Mouse (Mus musculus) liver (tissue): ENCODE results near the gene Tmem131.
A peak's percentile ranks its signal among the peaks of the same experiment; 100 is the strongest.

Experiments
- DNase-seq: peaks from one replicate; pipeline ENCODE4 v3.0.0-alpha.2; 2020; ENCODE audit warnings: mixed read lengths

The Tmem131 gene

DNA sequence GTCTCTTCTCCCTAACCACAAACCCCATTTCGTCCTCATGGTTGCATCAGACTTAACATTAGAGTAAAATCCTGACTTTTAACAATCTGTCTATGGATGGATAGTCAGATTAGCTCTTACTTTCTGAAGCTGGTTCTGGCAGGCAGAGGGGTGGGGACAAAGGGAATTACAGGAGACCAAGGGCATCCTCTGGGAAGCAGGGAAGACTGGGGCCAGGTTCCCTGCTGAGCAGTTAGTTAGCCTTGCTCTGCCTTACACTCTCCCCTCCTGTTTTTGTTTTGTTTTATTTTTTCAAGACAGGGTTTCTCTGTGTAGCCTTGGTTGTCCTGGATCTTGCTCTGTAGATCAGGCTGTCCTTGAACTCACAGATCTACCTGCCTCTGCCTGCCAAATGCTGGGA lies 173.5 kb downstream of the Tmem131 start:
- DNase-seq, result no peak

DNA sequence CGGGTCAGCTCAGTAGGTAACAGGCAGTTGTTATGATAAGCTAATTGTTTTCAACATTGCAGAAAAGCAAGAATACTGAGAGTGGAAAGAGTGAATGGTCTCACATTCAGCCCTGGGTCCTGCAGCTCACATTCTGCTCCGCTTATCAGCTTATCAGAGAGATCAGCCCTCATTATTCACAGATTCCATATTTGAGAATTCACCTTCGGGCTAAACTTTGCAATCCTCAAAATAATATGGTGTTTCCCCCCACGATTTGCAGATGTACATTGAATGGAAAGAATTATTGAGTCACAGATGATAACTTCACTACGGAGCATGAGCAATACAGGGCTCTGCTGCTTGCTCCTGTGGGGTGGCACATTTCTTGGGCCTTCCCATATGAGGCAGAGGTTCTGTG lies 174.7 kb downstream of the Tmem131 start:
- no peak for DNase-seq

GRCm38 (mm10) chr1:36767321-36767720 lies 176.1 kb downstream of the Tmem131 start:
- no peak for DNase-seq

GRCm38 (mm10) chr1:36766431-36767205 lies 176.8 kb downstream of the Tmem131 start:
- DNase-seq, result no peak

- DNase-seq, result no peak
Measured at GRCm38 (mm10) chr1:36761568-36761967, 181.9 kb downstream of the Tmem131 start, which contains the start of gene Zap70. Gene Zap70 (plus strand): TSS chr1:36761798.

GRCm38 (mm10) chr1:36761061-36761460 lies 182.4 kb downstream of the Tmem131 start:
- DNase-seq, result no peak

DNA sequence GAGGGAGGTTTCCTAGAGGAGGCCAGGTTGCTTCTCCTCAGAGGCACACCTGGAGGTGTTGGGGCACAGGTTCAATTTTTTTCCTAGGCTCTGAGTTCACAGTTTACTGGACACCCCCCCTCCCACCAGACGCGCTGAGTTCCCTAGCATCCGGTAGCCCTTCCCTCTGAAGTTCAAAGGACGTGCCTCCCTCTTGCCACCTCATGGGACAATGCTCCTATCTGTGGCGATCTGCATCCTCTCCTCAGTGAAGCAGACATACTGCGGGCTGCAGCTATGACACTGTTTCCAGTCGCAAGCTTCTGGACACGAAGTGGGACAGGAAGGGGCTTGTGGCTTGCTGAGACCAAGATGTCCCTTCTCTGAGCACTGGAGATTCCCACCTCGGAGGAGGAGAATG lies 183.1 kb downstream of the Tmem131 start:
- no peak for DNase-seq

DNA sequence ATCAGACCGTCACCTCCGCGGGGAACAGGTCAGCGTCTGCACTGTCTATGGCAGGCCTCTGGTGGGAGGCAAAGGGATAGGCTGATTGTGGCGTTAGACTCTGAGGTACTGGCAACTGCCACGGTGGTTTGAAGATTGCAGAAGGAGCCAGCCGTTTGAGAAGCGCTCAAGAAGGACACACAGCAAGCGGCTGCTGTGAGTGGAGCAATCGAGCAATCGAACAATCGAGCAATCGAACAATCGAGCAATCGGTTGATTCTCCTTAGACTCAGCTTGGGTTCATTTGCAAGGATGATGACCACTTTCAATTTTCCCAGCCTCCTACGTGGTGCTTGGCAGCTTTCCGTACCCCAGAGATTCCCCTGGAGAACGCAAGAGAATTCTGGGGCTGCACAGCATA lies 184.4 kb downstream of the Tmem131 start:
- DNase-seq, result no peak

- DNase-seq, result no peak
Measured at GRCm38 (mm10) chr1:36758553-36758952, 184.9 kb downstream of the Tmem131 start.

DNA sequence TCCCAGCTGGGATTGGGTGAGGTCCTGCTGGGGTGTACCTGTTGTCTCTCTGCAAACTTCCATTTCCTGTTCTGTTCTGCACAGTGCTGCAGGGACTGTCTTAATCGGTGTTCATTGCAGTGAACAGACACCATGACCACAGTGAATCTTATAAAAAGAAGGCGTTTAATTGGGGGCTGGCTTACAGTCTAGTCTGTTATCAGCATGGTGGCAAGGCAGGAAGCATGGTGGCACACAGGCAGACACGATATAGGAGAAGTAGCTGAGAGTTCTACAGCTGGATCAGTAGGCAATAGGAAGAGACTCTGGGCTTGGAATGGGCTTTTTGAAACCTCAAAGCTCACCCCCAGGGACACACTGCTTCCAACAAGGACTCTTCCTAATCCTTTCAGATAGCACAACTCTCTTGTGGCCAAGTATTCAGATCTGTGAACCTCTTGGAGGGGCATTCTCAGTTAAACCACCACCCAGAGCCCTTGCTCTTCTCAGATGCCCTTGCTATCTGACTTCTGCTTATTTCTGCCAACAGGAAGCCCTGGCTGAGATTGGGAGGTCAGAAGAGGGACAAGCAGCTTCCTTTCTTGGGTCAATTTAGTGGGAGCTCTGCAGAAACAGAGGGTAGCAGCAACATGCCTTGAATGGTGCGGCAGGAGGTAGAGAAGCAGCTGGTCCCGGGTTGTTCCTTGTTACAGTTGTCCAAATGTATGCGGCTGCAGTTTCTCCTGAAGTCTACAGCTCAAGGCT lies 189.4 kb downstream of the Tmem131 start:
- DNase-seq, result no peak

DNA sequence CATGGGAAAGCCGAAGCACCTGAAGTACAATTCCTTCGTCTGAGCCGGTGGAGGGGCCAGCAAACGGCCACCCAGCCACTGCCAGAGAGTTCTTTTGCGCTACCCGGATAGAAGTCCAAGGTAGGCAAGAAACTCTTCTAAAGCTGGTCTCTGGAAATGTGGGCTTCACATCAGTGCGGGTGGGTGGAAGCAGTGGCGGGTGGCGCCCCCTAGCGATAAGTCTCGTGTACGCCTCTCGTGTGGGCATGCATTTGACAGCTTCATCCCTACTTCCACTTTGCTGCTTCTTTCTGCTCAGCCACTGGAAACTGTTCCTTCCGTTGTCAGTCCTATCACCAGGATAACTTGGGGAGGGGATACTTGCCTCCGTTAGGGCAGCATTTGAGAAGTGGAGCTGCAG lies 197.0 kb downstream of the Tmem131 start:
- peak; percentile 50 for DNase-seq

GRCm38 (mm10) chr1:36745661-36746060 lies 197.8 kb downstream of the Tmem131 start:
- no peak for DNase-seq

DNA sequence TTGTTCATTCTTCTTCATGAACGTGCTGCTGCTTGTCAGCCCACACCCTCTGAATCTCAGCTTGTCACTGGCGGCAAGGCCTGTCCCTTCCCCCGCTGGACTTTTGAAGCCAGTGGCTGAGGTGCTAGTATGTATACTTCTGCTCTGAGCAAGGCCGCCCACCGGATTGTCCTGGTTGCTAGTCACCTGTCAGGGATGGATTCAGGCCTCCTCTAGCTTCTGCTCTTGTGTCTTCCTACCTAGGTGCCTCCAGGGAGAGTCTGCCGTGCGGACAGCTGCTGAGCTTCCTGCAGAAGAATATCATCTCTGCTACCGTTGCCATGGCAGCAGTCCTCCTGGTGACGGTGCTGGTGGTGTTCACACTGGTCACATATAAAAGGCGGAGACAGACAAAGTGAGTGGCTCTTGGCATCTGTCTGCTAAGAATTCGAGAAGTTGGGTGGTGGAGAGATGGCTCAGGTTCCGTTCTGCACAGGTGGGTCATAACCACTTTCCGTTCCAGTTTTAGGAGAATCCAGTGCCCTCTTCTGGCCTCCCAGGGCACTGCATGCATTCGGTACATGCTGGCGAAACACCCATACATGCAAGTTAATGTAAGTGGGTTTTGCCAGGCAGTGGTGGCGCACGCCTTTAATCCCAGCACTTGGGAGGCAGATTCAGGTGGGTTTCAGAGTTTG lies 199.1 kb downstream of the Tmem131 start:
- peak; percentile 62 for DNase-seq

DNA sequence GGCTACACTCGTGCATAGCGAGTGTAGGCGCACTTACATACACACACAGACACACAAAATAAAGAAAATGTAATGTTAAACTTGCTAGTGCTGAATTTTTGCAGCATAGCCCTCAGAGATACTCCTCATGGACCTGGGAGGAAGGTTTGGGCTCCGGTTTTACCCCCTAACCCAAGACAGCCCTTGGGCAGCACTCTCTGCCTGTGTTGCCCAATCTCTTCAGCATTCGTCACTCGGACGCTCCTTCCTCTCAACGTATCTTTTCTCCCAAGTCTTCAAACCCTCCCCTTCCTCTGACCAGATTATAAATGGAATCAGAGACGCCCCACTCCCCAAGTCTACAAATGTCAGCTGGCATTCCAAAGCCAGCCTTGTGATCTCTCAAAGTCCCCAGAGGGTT lies 200.4 kb downstream of the Tmem131 start:
- DNase-seq, result no peak
